Mouse (Mus musculus): Measurements from ENCODE around the gene Syce1. TPM values are rescaled to one million over a fixed set of nuclear protein-coding genes. Genes with fewer than 3 reads are reported as not detected.
"Not testable (repeated sequence)": the region's sequence is repeated elsewhere in the genome, so short reads cannot be mapped to it uniquely, and the experiment has no call there.

The Syce1 gene
- polyA plus RNA-seq, 1 experiment from 2014 or later: not detected

- Histone ChIP-seq H3K4me3 (no peak overlapping the region), H3K36me3 (replicated peaks) (peaks cover 29% of the 10 kb centered on the region), H3K27ac (no peak overlapping the region), H3K4me1 (no peaks in the 10 kb centered on the region), H3K27me3 (ENCODE audit: poor library complexity, severe bottlenecking) (no peaks in the 10 kb centered on the region), H3K9me3 (no peaks in the 10 kb centered on the region)
- DNase-seq (ENCODE audit: extremely low spot score, low spot score): no peak
- WGBS: 96% methylated on average over 12 of the region's 12 CpGs
Measured at GRCm38 (mm10) chr7:140812850-140813249, 25.2 kb upstream of the Syce1 start.

DNA sequence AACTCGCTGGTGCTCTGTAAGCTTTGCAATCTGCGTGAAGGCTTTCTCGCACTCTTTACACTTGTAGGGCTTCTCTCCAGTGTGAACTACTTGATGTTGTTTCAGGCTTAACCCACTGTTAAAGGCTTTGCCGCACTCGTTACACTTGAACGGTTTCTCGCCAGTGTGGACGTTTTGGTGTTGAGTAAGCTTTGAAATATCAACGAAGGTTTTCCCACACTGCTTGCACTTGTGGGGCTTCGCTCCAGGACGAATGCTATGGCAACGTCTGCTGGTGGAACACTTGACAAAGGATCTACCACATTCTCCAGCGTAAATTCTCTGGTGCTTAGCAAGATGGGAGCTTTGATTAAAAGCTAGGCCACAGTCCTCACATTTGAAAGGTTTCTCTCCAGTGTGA lies 24.1 kb upstream of the Syce1 start:
- Histone ChIP-seq H3K9me3 (no peaks in the 10 kb centered on the region), H3K27ac (no peak overlapping the region), H3K27me3 (ENCODE audit: poor library complexity, severe bottlenecking) (no peaks in the 10 kb centered on the region), H3K4me3 (no peak overlapping the region), H3K4me1 (no peaks in the 10 kb centered on the region), H3K36me3 (replicated peaks) (peaks cover 29% of the 10 kb centered on the region)
- WGBS: 90% methylated on average over 13 of the region's 13 CpGs
- no peak for DNase-seq (ENCODE audit: extremely low spot score, low spot score)

DNA sequence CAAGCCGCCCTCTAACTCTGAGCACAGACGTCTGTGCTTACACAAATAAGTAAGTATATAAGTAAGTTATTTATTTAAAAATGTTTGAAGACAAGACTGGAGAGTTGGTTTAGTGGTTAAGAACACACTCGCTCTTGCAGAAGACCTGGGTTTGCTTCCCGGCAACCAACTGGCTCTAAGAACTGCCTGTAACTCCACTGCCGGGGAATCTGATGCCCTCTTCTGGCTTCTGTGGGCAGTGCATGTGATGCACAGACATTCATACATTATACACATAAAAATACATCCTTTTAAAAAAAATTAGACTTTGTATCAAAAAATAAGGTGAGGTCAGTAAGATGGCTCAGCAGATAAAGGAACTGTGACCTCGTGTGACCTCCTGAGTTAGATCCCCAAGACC lies 22.8 kb upstream of the Syce1 start:
- WGBS: 95% methylated on average over 6 of the region's 6 CpGs

GRCm38 (mm10) chr7:140805704-140806103 lies 18.1 kb upstream of the Syce1 start:
- H3K4me1 ChIP-seq: no peaks in the 10 kb centered on the region
- no peaks in the 10 kb centered on the region for H3K27me3 ChIP-seq (ENCODE audit: poor library complexity, severe bottlenecking)
- no peak overlapping the region for H3K4me3 ChIP-seq
- H3K36me3 ChIP-seq (replicated peaks): peaks cover 5% of the 10 kb centered on the region
- no peak overlapping the region for H3K27ac ChIP-seq
- H3K9me3 ChIP-seq: no peaks in the 10 kb centered on the region
- no peak for DNase-seq (ENCODE audit: extremely low spot score, low spot score)
- 9% methylated on average over 1 of the region's 1 CpGs for WGBS

More for the DNA sequence above, 22.8 kb upstream of the Syce1 start:
- H3K36me3 ChIP-seq (replicated peaks): peaks cover 29% of the 10 kb centered on the region
- DNase-seq (ENCODE audit: extremely low spot score, low spot score): no peak
- H3K4me3 ChIP-seq: no peak overlapping the region
- H3K4me1 ChIP-seq: no peaks in the 10 kb centered on the region
- H3K27me3 ChIP-seq (ENCODE audit: poor library complexity, severe bottlenecking): no peaks in the 10 kb centered on the region
- H3K27ac ChIP-seq: no peak overlapping the region
- H3K9me3 ChIP-seq: no peaks in the 10 kb centered on the region

DNA sequence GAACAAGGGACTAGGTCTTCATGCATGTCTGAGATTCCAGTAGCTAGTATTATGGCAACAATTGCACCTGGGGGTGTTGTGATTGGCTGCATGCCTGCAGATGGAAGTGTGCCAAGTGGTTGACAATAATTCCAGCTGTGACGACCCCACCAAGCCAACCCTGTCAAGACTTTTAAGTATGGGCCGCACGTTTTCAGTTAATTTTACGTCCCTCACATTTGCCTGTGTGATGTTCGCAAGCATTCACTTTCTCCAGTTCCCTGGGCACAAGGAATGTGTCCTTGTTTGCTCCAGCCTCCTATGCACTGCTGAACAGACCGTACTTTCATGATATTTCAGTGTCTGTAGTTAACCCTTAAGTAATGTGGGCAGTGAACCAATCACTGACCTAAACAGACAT lies 15.0 kb upstream of the Syce1 start:
- WGBS: 87% methylated on average over 6 of the region's 6 CpGs
- H3K9me3 ChIP-seq: no peaks in the 10 kb centered on the region
- H3K27me3 ChIP-seq (ENCODE audit: poor library complexity, severe bottlenecking): no peaks in the 10 kb centered on the region
- H3K4me1 ChIP-seq: no peaks in the 10 kb centered on the region
- H3K27ac ChIP-seq: no peak overlapping the region
- no peak overlapping the region for H3K4me3 ChIP-seq
- no peak for DNase-seq (ENCODE audit: extremely low spot score, low spot score)
- H3K36me3 ChIP-seq (replicated peaks): no peaks in the 10 kb centered on the region

- Histone ChIP-seq H3K36me3 (replicated peaks) (no peaks in the 10 kb centered on the region), H3K4me3 (no peak overlapping the region), H3K27ac (no peak overlapping the region), H3K4me1 (no peaks in the 10 kb centered on the region), H3K27me3 (ENCODE audit: poor library complexity, severe bottlenecking) (no peaks in the 10 kb centered on the region), H3K9me3 (no peaks in the 10 kb centered on the region)
- DNase-seq (ENCODE audit: extremely low spot score, low spot score): no peak
- 70% methylated on average over 2 of the region's 2 CpGs for WGBS
Measured at GRCm38 (mm10) chr7:140798212-140798611, 10.6 kb upstream of the Syce1 start.

DNA sequence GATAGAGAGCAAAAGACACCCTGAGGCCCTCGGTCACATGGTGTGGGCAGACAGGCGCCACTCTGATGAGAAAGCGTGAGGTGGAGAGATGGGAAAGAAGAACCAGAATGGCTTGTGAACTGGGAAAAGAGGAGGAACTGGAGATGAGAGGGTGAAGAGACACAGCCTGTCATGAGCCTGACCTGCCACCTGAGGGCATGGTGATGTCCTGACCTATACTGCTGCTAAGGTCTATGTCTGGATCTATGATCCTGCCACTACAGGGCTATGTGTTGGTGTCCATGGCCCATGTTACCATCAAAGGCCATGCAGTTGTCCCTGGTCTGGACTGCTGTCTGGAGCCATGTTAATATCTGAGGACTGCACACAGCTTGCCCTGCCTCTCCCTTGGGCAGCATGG lies 10.0 kb upstream of the Syce1 start:
- WGBS: 83% methylated on average over 3 of the region's 3 CpGs
- H3K4me3 ChIP-seq: no peak overlapping the region
- H3K27me3 ChIP-seq (ENCODE audit: poor library complexity, severe bottlenecking): no peaks in the 10 kb centered on the region
- no peaks in the 10 kb centered on the region for H3K4me1 ChIP-seq
- no peaks in the 10 kb centered on the region for H3K9me3 ChIP-seq
- H3K27ac ChIP-seq: no peak overlapping the region
- DNase-seq (ENCODE audit: extremely low spot score, low spot score): no peak
- no peaks in the 10 kb centered on the region for H3K36me3 ChIP-seq (replicated peaks)

GRCm38 (mm10) chr7:140793541-140793940 lies 5.9 kb upstream of the Syce1 start:
- 83% methylated on average over 4 of the region's 4 CpGs for WGBS
- no peak overlapping the region for H3K4me3 ChIP-seq
- no peaks in the 10 kb centered on the region for H3K27me3 ChIP-seq (ENCODE audit: poor library complexity, severe bottlenecking)
- H3K4me1 ChIP-seq: no peaks in the 10 kb centered on the region
- H3K36me3 ChIP-seq (replicated peaks): no peaks in the 10 kb centered on the region
- no peaks in the 10 kb centered on the region for H3K9me3 ChIP-seq
- no peak overlapping the region for H3K27ac ChIP-seq
- no peak for DNase-seq (ENCODE audit: extremely low spot score, low spot score)

DNA sequence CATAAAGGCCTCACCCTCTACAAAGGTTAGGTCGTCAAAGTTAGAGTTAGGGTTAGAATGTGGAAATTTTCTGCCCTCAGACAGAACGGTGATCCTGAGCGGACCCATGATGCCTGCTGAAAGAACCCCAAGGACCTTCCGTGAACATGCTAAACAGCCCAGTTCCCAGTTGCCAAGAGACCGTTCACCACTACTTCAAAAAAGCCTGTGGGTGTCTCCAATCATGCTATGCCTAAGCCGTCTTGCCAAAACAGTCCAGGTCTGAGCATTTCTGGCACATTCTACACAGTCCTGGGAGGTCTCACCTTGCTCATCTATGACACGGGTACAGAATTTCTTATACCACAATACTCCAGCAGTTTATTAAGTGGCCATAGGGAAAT lies 392 bp upstream of the Syce1 start:
- H3K4me1 ChIP-seq: no peaks in the 10 kb centered on the region
- WGBS: 92% methylated on average over 7 of the region's 7 CpGs

DNA sequence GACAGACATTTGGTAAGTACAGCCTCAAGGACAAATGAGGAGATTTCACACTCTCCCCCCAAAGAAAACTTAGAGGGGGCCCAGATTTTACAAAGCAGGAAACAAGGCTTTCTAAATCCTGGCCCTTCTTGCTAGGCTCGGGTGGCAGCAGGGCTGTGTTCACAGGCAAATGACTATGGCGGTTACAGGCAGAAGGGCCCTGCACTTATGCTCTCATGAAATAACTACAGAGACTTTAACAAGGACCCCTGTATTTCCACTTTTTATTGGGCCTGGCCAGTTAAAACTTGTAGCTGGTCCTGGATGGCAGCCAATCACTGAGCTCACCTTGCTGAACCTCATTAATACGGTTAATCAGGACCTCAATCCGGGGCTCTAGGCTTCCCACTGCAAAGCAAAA lies 7.1 kb downstream of the Syce1 start:
- Histone ChIP-seq H3K27ac (no peak overlapping the region), H3K27me3 (ENCODE audit: poor library complexity, severe bottlenecking) (no peaks in the 10 kb centered on the region), H3K4me1 (no peaks in the 10 kb centered on the region), H3K36me3 (replicated peaks) (no peaks in the 10 kb centered on the region), H3K4me3 (no peak overlapping the region), H3K9me3 (no peaks in the 10 kb centered on the region)
- WGBS: 84% methylated on average over 4 of the region's 4 CpGs
- no peak for DNase-seq (ENCODE audit: extremely low spot score, low spot score)

More for the DNA sequence above, 392 bp upstream of the Syce1 start:
- Histone ChIP-seq H3K36me3 (replicated peaks) (no peaks in the 10 kb centered on the region), H3K9me3 (no peaks in the 10 kb centered on the region), H3K27ac (no peak overlapping the region), H3K27me3 (ENCODE audit: poor library complexity, severe bottlenecking) (no peaks in the 10 kb centered on the region), H3K4me3 (no peak overlapping the region)
- no peak for DNase-seq (ENCODE audit: extremely low spot score, low spot score)

DNA sequence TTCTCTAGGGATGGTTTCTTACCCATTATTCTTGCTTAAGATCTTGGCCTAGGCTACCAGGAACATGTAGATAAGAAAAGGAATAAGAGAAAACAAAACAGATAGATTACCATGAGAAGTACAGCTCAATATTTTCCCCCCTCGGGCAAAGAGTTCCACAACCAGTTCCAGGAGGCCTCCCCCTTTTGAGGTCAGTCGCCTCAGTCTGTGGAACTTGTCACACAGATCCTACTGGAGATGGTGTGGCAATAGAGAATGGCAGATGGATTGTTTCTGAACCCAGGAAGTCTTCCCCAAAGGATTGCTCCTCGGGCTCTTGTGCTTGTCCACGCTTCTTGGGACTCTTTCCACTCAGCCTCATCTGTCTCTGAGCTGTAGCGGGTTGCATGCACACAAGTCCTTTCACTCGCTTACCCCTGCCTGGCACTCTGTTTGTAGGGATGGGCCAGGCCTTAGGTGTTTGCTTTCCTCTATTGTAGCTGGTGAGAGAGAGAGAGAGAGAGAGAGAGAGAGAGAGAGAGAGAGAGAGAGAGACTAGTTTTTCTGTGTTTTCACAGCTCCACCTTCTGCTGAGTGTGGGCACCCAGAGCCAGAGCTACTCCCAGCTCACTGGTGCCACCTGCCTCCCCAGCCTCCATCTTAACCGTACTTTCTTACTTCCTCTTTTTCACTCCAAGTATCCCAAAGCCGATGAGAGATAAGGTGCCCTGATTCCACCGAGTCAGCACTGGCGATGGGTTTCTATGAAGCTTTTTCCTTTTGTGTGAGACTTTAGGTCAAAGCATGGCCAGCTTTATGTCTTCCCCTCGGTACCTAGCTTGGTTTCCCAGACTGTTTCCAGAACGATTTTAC lies 21.5 kb downstream of the Syce1 start:
- no peak overlapping the region for H3K4me3 ChIP-seq
- H3K27me3 ChIP-seq (ENCODE audit: poor library complexity, severe bottlenecking): no peaks in the 10 kb centered on the region
- no peaks in the 10 kb centered on the region for H3K4me1 ChIP-seq
- H3K27ac ChIP-seq: no peak overlapping the region
- H3K36me3 ChIP-seq (replicated peaks): no peaks in the 10 kb centered on the region
- no peak for DNase-seq (ENCODE audit: extremely low spot score, low spot score)
- no peaks in the 10 kb centered on the region for H3K9me3 ChIP-seq
- WGBS: 88% methylated on average over 12 of the region's 12 CpGs

- not testable (repeated sequence) for H3K9me3 ChIP-seq; H3K27ac ChIP-seq; H3K4me1 ChIP-seq; DNase-seq (ENCODE audit: extremely low spot score, low spot score); H3K27me3 ChIP-seq (ENCODE audit: poor library complexity, severe bottlenecking); H3K36me3 ChIP-seq (replicated peaks); H3K4me3 ChIP-seq
- WGBS: 66% methylated on average over 1 of the region's 1 CpGs
Measured at GRCm38 (mm10) chr7:140765391-140765790, 22.3 kb downstream of the Syce1 start.

- no peak within 1 kb of the TSS for H3K4me3 ChIP-seq
- no peak within 1 kb of the TSS for H3K27ac ChIP-seq
- no peaks in the 10 kb centered on the region for H3K9me3 ChIP-seq
- H3K27me3 ChIP-seq (ENCODE audit: poor library complexity, severe bottlenecking): no peaks in the 10 kb centered on the region
- 93% methylated on average over 7 of the region's 7 CpGs for WGBS
- no peak for DNase-seq (ENCODE audit: extremely low spot score, low spot score)
- H3K36me3 ChIP-seq (replicated peaks): no peaks in the 10 kb centered on the region
- H3K4me1 ChIP-seq: no peaks in the 10 kb centered on the region
Measured at GRCm38 (mm10) chr7:140763447-140764020, 24.1 kb downstream of the Syce1 start, which contains the start of gene Cyp2e1. TSS of gene Cyp2e1 (plus strand) at chr7:140763739.

Measured in forebrain, embryonic 10.5 days (tissue).